Mouse (Mus musculus) midbrain, embryonic 11.5 days (tissue): Measurements from ENCODE around the gene Prdm16. TPM values are rescaled to one million over a fixed set of nuclear protein-coding genes. Genes with fewer than 3 reads are reported as not detected.

Experiments
- ATAC-seq: fragments of 200-750 bp; cut with Nextera tagmentation; 2 replicates; pipeline ENCODE4 v1.8.0; 2017; ENCODE audit warnings: moderate TSS enrichment, moderate library complexity; ENCODE audit not compliant: low FRiP score
- DNase-seq: peaks from one replicate; pipeline ENCODE4 v3.0.0; 2015; ENCODE audit warnings: low spot score; ENCODE audit errors: missing footprints
- H3K27ac ChIP-seq: fragments of 300-500 bp; sonication (generic); 2 replicates; pipeline ENCODE4 v1.5.1; 2014; ENCODE audit warnings: low read depth, low read length
- H3K27me3 ChIP-seq: fragments of 300-500 bp; sonication (generic); 2 replicates; pipeline ENCODE4 v1.6.1; 2014; ENCODE audit warnings: mild to moderate bottlenecking, low read length, moderate library complexity, mixed read lengths; ENCODE audit not compliant: control insufficient read depth, insufficient read depth
- H3K36me3 ChIP-seq: fragments of 300-500 bp; sonication (generic); 2 replicates; pipeline ENCODE4 v1.6.1; 2014; ENCODE audit warnings: mild to moderate bottlenecking, low read length, moderate library complexity, mixed read lengths; ENCODE audit not compliant: control insufficient read depth, insufficient read depth
- H3K4me1 ChIP-seq: fragments of 300-500 bp; sonication (generic); 2 replicates; pipeline ENCODE4 v1.6.1; 2014; ENCODE audit warnings: low read length; ENCODE audit not compliant: control insufficient read depth, insufficient read depth
- H3K4me2 ChIP-seq: fragments of 300-500 bp; sonication (generic); 2 replicates; pipeline ENCODE4 v1.6.1; 2014; ENCODE audit warnings: mild to moderate bottlenecking, moderate library complexity
- H3K4me3 ChIP-seq: fragments of 300-500 bp; sonication (generic); 2 replicates; pipeline ENCODE4 v1.5.1; 2014; ENCODE audit warnings: low read depth, low read length
- H3K9ac ChIP-seq: fragments of 300-500 bp; sonication (generic); 2 replicates; pipeline ENCODE4 v1.6.1; 2014; ENCODE audit warnings: low read length
- H3K9me3 ChIP-seq: fragments of 300-500 bp; sonication (generic); 2 replicates; pipeline ENCODE4 v1.6.1; 2016; ENCODE audit warnings: low read length; ENCODE audit not compliant: control insufficient read depth
- WGBS: fragments of 180-500 bp; shearing (Covaris S2); extraction: QIAGEN DNeasy Blood & Tissue Kit; methylation state at CpG from one replicate; pipeline ENCODE4 v1.1.7; 2014; 5-methylcytosine and 5-hydroxymethylcytosine counted together
- polyA plus RNA-seq: library from polyadenylated mRNA; unstranded; fragments of >200 nt; fragmentation: Nextera tagmentation; extraction: Ambion mirVana; gene quantifications from 2 replicates; pipeline ENCODE4 v1.2.1, GENCODE M21; 2014

The Prdm16 gene
- polyA plus RNA-seq, 1 experiment from 2014 or later, result 8.0 TPM

GRCm38 (mm10) chr4:154557168-154557567, 79.5 kb downstream of the Prdm16 start:
- Histone ChIP-seq H3K9ac (no peak overlapping the region), H3K27me3 (peaks cover 8% of the 10 kb centered on the region), H3K36me3 (no peaks in the 10 kb centered on the region), H3K9me3 (no peaks in the 10 kb centered on the region), H3K27ac (no peak overlapping the region), H3K4me1 (peaks cover 10% of the 10 kb centered on the region), H3K4me3 (no peak overlapping the region), H3K4me2 (no peak overlapping the region)
- no peak for DNase-seq
- whole genome bisulfite sequencing, result 90% methylated on average over 11 of the region's 11 CpGs
- ATAC-seq, result no peak

- H3K27me3 ChIP-seq, result peaks cover 10% of the 10 kb centered on the region
Measured at GRCm38 (mm10) chr4:154556418-154556817, 80.3 kb downstream of the Prdm16 start.

GRCm38 (mm10) chr4:154549961-154550393, 86.7 kb downstream of the Prdm16 start:
- peak overlapping the region; percentile 48; the same call in 1 of the 2 replicates for H3K27ac ChIP-seq
- H3K9ac ChIP-seq, result peak overlapping the region; percentile 56
- H3K4me1 ChIP-seq, result peaks cover 26% of the 10 kb centered on the region
- H3K9me3 ChIP-seq, result no peaks in the 10 kb centered on the region
- peak overlapping the region; percentile 10; the same call in 1 of the 2 replicates for H3K4me3 ChIP-seq
- H3K36me3 ChIP-seq, result no peaks in the 10 kb centered on the region
- peak overlapping the region; percentile 47 for H3K4me2 ChIP-seq
- 12% methylated on average over 17 of the region's 17 CpGs for WGBS
- ATAC-seq (peak; percentile 63), DNase-seq (peak; percentile 92)
- H3K27me3 ChIP-seq, result peaks cover 24% of the 10 kb centered on the region

More at GRCm38 (mm10) chr4:154556418-154556817, 80.3 kb downstream of the Prdm16 start:
- H3K4me2 ChIP-seq, result no peak overlapping the region
- WGBS, result 68% methylated on average over 11 of the region's 11 CpGs
- DNase-seq (no peak), ATAC-seq (no peak)
- peaks cover 10% of the 10 kb centered on the region for H3K4me1 ChIP-seq
- no peak overlapping the region for H3K27ac ChIP-seq
- H3K9me3 ChIP-seq, result no peaks in the 10 kb centered on the region
- H3K4me3 ChIP-seq, result no peak overlapping the region
- no peaks in the 10 kb centered on the region for H3K36me3 ChIP-seq
- H3K9ac ChIP-seq, result no peak overlapping the region

GRCm38 (mm10) chr4:154549497-154549896, 87.2 kb downstream of the Prdm16 start:
- peak overlapping the region; percentile 47 for H3K4me2 ChIP-seq
- H3K4me3 ChIP-seq, result peak overlapping the region; percentile 10; the same call in 1 of the 2 replicates
- no peaks in the 10 kb centered on the region for H3K36me3 ChIP-seq
- peaks cover 26% of the 10 kb centered on the region for H3K4me1 ChIP-seq
- no peaks in the 10 kb centered on the region for H3K9me3 ChIP-seq
- H3K27ac ChIP-seq, result peak overlapping the region; percentile 48; the same call in 1 of the 2 replicates
- DNase-seq, result no peak
- 21% methylated on average over 11 of the region's 11 CpGs for WGBS
- ATAC-seq, result peak; percentile 38
- peak overlapping the region; percentile 56 for H3K9ac ChIP-seq
- peaks cover 27% of the 10 kb centered on the region for H3K27me3 ChIP-seq

- Histone ChIP-seq H3K9ac (no peak overlapping the region), H3K27ac (no peak overlapping the region), H3K4me2 (no peak overlapping the region), H3K27me3 (peaks cover 28% of the 10 kb centered on the region; the same call in 1 of the 2 replicates), H3K4me3 (no peak overlapping the region), H3K9me3 (no peaks in the 10 kb centered on the region), H3K4me1 (peaks cover 34% of the 10 kb centered on the region), H3K36me3 (no peaks in the 10 kb centered on the region)
- DNase-seq, result no peak
- WGBS, result 71% methylated on average over 21 of the region's 21 CpGs
- no peak for ATAC-seq
Measured at GRCm38 (mm10) chr4:154547176-154547855, 89.4 kb downstream of the Prdm16 start.

GRCm38 (mm10) chr4:154545296-154545695, 91.4 kb downstream of the Prdm16 start:
- WGBS, result 75% methylated on average over 9 of the region's 9 CpGs
- no peak overlapping the region for H3K27ac ChIP-seq
- DNase-seq (no peak), ATAC-seq (no peak)
- H3K9ac ChIP-seq, result no peak overlapping the region
- H3K27me3 ChIP-seq, result peaks cover 21% of the 10 kb centered on the region; the same call in 1 of the 2 replicates
- no peak overlapping the region for H3K4me2 ChIP-seq
- H3K9me3 ChIP-seq, result no peaks in the 10 kb centered on the region
- H3K4me3 ChIP-seq, result no peak overlapping the region
- peaks cover 43% of the 10 kb centered on the region for H3K4me1 ChIP-seq
- H3K36me3 ChIP-seq, result no peaks in the 10 kb centered on the region

GRCm38 (mm10) chr4:154543921-154544320, 92.8 kb downstream of the Prdm16 start:
- 30% methylated on average over 21 of the region's 21 CpGs for WGBS
- Histone ChIP-seq H3K4me1 (peaks cover 29% of the 10 kb centered on the region), H3K9ac (no peak overlapping the region), H3K36me3 (no peaks in the 10 kb centered on the region), H3K9me3 (no peaks in the 10 kb centered on the region), H3K27me3 (peaks cover 21% of the 10 kb centered on the region; the same call in 1 of the 2 replicates), H3K4me3 (no peak overlapping the region), H3K4me2 (peak overlapping the region; percentile 7; the same call in 1 of the 2 replicates), H3K27ac (no peak overlapping the region)
- DNase-seq, result no peak
- ATAC-seq, result 0 out of 2 replicates have a peak, but pooled peaks have one; percentile 25

- Histone ChIP-seq H3K27me3 (peaks cover 18% of the 10 kb centered on the region; the same call in 1 of the 2 replicates), H3K4me1 (peaks cover 26% of the 10 kb centered on the region), H3K27ac (no peak overlapping the region), H3K4me2 (no peak overlapping the region), H3K36me3 (no peaks in the 10 kb centered on the region), H3K9me3 (no peaks in the 10 kb centered on the region), H3K4me3 (no peak overlapping the region), H3K9ac (no peak overlapping the region)
- ATAC-seq (peak; percentile 33; the same call in 1 of the 2 replicates), DNase-seq (no peak)
- 58% methylated on average over 4 of the region's 4 CpGs for WGBS
Measured at GRCm38 (mm10) chr4:154543128-154543527, 93.5 kb downstream of the Prdm16 start.

- H3K9ac ChIP-seq, result no peak overlapping the region
- H3K4me3 ChIP-seq, result no peak overlapping the region
- H3K4me1 ChIP-seq, result peaks cover 26% of the 10 kb centered on the region
- peaks cover 16% of the 10 kb centered on the region; the same call in 1 of the 2 replicates for H3K27me3 ChIP-seq
- H3K9me3 ChIP-seq, result no peaks in the 10 kb centered on the region
- H3K36me3 ChIP-seq, result no peaks in the 10 kb centered on the region
- DNase-seq (no peak), ATAC-seq (no peak)
- WGBS, result 65% methylated on average over 5 of the region's 5 CpGs
- no peak overlapping the region for H3K4me2 ChIP-seq
- no peak overlapping the region for H3K27ac ChIP-seq
Measured at GRCm38 (mm10) chr4:154542568-154542967, 94.1 kb downstream of the Prdm16 start.
